Mouse (Mus musculus) B cell, adult (primary cell): ENCODE results near the gene Ing4. TPM values are rescaled to one million over a fixed set of nuclear protein-coding genes. Genes with fewer than 3 reads are reported as not detected.

ENCODE experiments used
- total RNA-seq: library from RNA; stranded (reverse); gene quantifications from 4 replicates; pipeline ENCODE4 v1.2.4, GENCODE M21; 2023; ENCODE audit not compliant: inconsistent age

Ing4 gene
- total RNA-seq: 78.0 to 92.0 TPM (median 85.9 TPM) in 4 replicates

DNA sequence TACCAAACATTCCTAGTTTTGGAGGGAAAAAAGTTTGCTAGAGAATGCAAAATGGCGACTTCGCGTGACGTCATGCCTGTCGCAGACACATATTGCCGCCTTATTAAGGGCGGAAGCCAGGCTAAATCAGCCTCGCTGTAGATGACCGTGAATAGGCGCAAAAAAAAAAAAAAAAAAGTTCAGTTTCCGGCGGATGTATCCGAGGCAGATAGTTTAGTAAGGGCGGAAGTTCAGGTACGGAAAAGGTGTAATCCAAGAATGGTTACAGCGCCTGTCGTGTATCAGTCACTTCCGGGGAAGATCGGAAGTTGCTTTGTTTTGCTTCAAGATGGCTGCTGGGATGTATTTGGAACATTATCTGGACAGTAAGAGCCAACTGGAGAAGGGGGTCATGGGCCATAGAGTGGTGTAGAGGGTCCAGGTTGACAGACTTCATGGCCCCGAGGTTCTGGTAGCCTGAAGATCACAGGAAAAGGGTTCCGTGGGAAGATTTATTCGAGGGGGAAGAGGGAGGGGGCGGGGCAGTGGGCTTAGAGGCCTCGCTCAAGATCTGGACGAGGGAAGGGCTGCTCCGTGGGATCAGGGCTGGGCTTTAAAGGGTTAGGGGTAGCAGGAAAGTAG, at the start of gene Ing4:
Gene Ing4, plus strand, starts transcription at position 228 of the 621 bp plus-strand sequence.

DNA sequence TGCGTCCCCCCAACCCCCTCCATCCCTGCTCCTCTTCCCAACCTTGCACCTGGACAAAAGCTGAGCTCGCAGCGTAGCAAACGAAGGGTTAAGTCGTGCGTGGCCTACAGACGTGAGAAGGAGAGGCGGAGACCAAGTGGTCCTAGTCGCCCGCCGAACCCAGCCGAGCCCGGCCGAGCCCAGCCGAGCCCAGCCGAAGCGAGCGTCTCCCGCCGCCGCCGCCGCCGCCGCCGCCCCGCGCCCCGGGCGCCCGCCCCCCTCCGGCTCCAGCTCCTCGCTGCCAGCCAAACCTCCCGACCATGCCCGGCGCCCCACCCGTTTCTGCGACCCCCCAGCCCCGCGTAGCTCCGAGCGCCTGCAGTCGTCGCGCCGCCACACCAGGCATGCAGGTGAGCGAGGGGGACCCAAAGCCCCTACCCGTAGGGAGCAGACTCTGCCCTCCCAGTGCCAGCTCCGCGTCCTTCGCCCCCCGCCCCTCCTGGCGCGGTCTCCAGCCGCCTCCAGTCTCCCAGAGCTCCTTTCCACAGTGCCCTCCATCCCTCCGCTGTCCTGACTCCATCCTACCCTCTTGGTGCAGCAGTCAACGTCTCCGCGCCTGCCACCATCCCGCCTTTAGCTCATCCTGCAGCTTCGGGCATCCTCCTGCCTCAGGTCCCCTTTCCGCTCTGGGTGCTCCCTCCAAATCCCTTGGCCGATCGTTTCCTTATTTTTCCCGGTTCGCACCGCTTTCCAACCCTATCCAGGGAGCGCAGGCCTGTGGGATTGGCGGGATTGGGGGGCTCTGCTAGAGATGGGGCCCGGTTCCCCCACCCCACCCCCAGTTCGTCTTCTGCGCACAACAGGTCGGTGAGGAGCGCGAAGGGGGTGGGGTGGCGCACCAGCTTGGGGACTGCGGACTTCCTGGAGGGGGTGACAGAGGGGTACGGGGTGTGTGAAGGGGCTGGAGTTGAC, 42.7 kb upstream of the Ing4 start, which contains the start of gene Pianp:
Gene Pianp, plus strand, starts transcription at position 144 of the 951 bp plus-strand sequence.

DNA sequence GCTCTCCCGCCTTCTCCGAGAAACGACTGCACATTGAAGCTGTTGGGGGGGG, 30.6 kb upstream of the Ing4 start, which contains the start of gene Zfp384:
Gene Zfp384, plus strand, starts transcription at position 17 of the 52 bp plus-strand sequence.

DNA sequence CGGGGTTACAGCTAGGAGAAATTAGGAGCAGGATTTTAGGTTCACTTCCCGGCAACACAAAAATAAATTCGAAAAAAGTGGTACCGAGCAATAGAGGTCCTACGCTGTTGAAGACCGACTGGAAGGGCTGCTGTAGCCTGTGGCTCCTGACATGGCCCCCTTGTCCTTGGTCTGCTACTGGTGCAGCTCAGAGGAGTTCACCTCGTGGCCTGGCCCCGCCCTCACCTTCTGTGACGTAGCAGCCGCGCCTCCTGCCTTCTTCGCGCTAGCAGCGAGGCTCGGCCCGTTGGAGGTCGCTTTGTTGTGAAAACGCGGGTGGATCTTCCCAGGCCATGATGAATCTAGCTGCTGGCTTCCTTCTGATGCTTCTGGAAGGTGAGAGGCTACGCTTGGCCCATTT, 10.1 kb downstream of the Ing4 start, which contains the start of gene Acrbp:
Gene Acrbp, plus strand, starts transcription at position 12 of the 400 bp plus-strand sequence.

DNA sequence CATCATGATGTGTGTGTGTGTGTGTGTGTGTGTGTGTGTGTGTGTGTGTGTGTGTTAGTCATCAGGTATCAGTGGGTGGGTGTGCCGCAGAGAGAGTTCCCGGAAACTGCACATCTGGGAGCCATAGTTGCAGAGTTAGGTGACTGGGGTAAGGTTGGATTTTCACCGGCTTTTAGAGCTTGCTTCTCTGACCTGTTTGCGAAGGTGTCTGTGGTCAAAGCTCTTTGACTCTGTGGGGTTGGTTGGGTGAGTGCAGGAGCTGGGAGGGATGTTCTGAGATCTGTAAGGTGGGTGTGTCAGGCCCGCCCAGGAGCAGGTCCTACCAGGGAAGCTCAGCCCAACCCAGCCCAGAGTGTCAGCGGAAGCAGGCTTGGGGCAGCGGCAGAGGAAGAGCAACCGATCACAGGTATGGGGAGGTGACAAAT, 28.0 kb downstream of the Ing4 start, which contains the start of gene Lpar5:
Gene Lpar5, plus strand, starts transcription at position 350 of the 425 bp plus-strand sequence.

DNA sequence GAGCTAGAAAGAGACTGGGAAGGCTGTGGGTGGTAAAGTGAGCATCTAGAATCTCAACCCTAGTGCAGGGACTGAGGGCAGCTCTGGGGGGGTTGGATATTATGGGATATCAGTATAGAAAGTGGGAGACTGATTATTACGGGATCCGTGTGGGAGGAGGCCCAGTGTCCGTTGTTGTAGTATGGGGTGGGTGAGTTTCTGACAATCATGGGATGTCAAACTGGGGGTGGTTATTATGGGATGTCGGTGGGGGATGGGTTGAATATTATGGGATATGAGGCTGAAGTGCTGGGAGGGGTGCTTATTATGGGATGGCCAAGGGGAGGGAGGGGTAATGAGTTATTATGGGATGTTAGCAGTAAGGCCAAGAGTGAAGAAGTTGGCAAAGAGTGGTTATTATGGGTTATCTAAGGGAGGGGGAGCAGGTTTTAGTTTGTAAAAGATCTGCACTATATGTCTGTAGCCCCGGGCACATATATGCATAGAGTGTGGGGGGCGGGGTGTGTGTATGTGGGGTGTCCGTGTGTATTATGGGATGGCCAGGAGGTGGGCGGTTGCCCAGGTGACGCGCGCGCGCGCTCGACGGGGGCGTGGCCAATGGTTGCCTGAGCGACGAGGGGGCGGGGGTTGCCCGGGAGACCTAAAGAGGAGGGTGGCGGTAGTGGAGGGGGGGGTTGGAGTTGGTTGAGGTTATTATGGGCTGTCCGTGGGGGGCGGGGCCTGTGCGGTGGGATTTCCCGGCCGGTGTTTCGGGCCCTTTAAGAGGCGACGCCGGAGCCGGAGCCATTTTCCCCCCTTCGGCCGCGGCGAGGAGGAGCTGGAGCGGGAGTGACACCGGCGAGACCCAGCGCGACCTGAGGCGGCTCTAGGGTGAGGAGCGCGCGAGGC, 56.1 kb downstream of the Ing4 start, which contains the start of gene Chd4:
Gene Chd4, plus strand, starts transcription at position 591 of the 888 bp plus-strand sequence.

Other genes starting within 250 kb of the Ing4 start
- gene Spsb2, start 231.1 kb upstream of the Ing4 start, total RNA-seq: 4.3 to 8.0 TPM (median 5.3 TPM) in 4 replicates
- gene Tpi1, start 225.5 kb upstream of the Ing4 start, total RNA-seq: 53.5 to 62.9 TPM (median 57.4 TPM) in 4 replicates
- 67.6 to 86.7 TPM (median 79.3 TPM) in 4 replicates for gene Usp5, start 210.3 kb upstream of the Ing4 start, total RNA-seq
- 2.7 to 6.3 TPM (median 4.4 TPM) in 4 replicates for gene Cdca3, start 210.2 kb upstream of the Ing4 start, total RNA-seq
- 0.29 to 0.30 TPM in 2 of 4 replicates, not detected in the others for gene Gnb3, start 199.5 kb upstream of the Ing4 start, total RNA-seq
- gene P3h3, start 182.0 kb upstream of the Ing4 start, total RNA-seq: 0.19 to 0.51 TPM in 2 of 4 replicates, not detected in the others
- gene Gpr162, start 175.8 kb upstream of the Ing4 start, total RNA-seq: 0.51 to 0.99 TPM (median 0.79 TPM) in 4 replicates
- gene Cd4, start 151.5 kb upstream of the Ing4 start, total RNA-seq: 0.35 to 0.93 TPM (median 0.60 TPM) in 4 replicates
- 0.26 to 0.69 TPM (median 0.48 TPM) in 4 replicates for gene Lag3, start 128.1 kb upstream of the Ing4 start, total RNA-seq
- gene Ptms, start 119.7 kb upstream of the Ing4 start, total RNA-seq: 42.1 to 57.3 TPM (median 46.3 TPM) in 4 replicates
- 97.3 to 112 TPM (median 105 TPM) in 4 replicates for gene Mlf2, start 108.4 kb upstream of the Ing4 start, total RNA-seq
- 51.9 to 60.4 TPM (median 54.0 TPM) in 4 replicates for gene Cops7a, start 74.2 kb upstream of the Ing4 start, total RNA-seq
- 0.22 to 0.58 TPM (median 0.24 TPM) in 3 of 4 replicates, not detected in the other for gene Pianp, start 43.1 kb upstream of the Ing4 start, total RNA-seq
- 93.2 to 96.8 TPM (median 95.4 TPM) in 4 replicates for gene Zfp384, start 30.6 kb upstream of the Ing4 start, total RNA-seq
- 11.9 to 20.6 TPM (median 13.3 TPM) in 4 replicates for gene Acrbp, start 9.9 kb downstream of the Ing4 start, total RNA-seq
- 11.6 to 15.7 TPM (median 14.9 TPM) in 4 replicates for gene Lpar5, start 28.2 kb downstream of the Ing4 start, total RNA-seq
- gene Chd4, start 56.2 kb downstream of the Ing4 start, total RNA-seq: 343 to 381 TPM (median 359 TPM) in 4 replicates
- gene Nop2, start 92.1 kb downstream of the Ing4 start, total RNA-seq: 38.6 to 47.8 TPM (median 40.7 TPM) in 4 replicates
- 34.0 to 42.8 TPM (median 41.9 TPM) in 4 replicates for gene Iffo1, start 105.5 kb downstream of the Ing4 start, total RNA-seq
- gene Gapdh, start 126.7 kb downstream of the Ing4 start, total RNA-seq: 423 to 488 TPM (median 460 TPM) in 4 replicates
- 44.6 to 67.4 TPM (median 48.7 TPM) in 4 replicates for gene Ncapd2, start 151.9 kb downstream of the Ing4 start, total RNA-seq
- gene Mrpl51, start 152.0 kb downstream of the Ing4 start, total RNA-seq: 30.5 to 36.3 TPM (median 35.7 TPM) in 4 replicates
- 55.4 to 67.5 TPM (median 62.8 TPM) in 4 replicates for gene Vamp1, start 175.8 kb downstream of the Ing4 start, total RNA-seq
- 26.8 to 27.9 TPM (median 27.3 TPM) in 4 replicates for gene Tapbpl, start 192.1 kb downstream of the Ing4 start, total RNA-seq
- gene Cd27, start 197.2 kb downstream of the Ing4 start, total RNA-seq: 0.51 to 3.1 TPM (median 1.2 TPM) in 4 replicates
- not detected in 4 replicates for gene Tuba3a, start 246.3 kb downstream of the Ing4 start, total RNA-seq